Mouse (Mus musculus): ENCODE data around the gene Fam177a. TPM values are rescaled to one million over a fixed set of nuclear protein-coding genes. Genes with fewer than 3 reads are reported as not detected.

The Fam177a gene
- 12.6 TPM for total RNA-seq (2023)

GRCm38 (mm10) chr12:55124242-55124641 lies at the start of gene Fam177a:
Gene Fam177a (plus strand): TSS chr12:55124469.

GRCm38 (mm10) chr12:55079726-55080600 lies 44.3 kb upstream of the Fam177a start, which contains the start of the genes 2700097O09Rik and Srp54a:
Gene 2700097O09Rik (minus strand): TSS chr12:55080110.
Gene Srp54a (plus strand): TSS chr12:55080262.

GRCm38 (mm10) chr12:55154559-55155448 lies 30.5 kb downstream of the Fam177a start, which contains the start of gene Srp54b:
Gene Srp54b (plus strand): TSS chr12:55155104.

Other genes with a start within 250 kb of the Fam177a start
- not detected for gene Gm20403, start 137.9 kb upstream of the Fam177a start, total RNA-seq (2023)
- gene Baz1a, start 110.1 kb upstream of the Fam177a start, total RNA-seq (2023), result 94.8 TPM
- gene 2700097O09Rik, start 44.4 kb upstream of the Fam177a start, total RNA-seq (2023), result 8.4 TPM
- 63.4 TPM for gene Srp54a, start 44.2 kb upstream of the Fam177a start, total RNA-seq (2023)
- gene Srp54b, start 30.6 kb downstream of the Fam177a start, total RNA-seq (2023), result 35.5 TPM
- 6.3 TPM for gene 1700047I17Rik2, start 75.1 kb downstream of the Fam177a start, total RNA-seq (2023)
- gene Srp54c, start 105.7 kb downstream of the Fam177a start, total RNA-seq (2023), result 22.5 TPM
- 9.6 TPM for gene 1110008L16Rik, start 175.1 kb downstream of the Fam177a start, total RNA-seq (2023)
- 22.9 TPM for gene Ppp2r3c, start 178.5 kb downstream of the Fam177a start, total RNA-seq (2023)